8 mouse cellular contexts compared by ENCODE assay signal in genomic region chr17:21962107-21962907, GRCm38 (mm10). TPM values are rescaled to one million over a fixed set of nuclear protein-coding genes. Genes with fewer than 3 reads are reported as not detected.
DNase-seq lines count a peak whose midpoint lies in the region; ATAC-seq and TF ChIP-seq lines count a peak whose summit lies in the region.
"Not testable (repeated sequence)": the region's sequence is repeated elsewhere in the genome, so short reads cannot be mapped to it uniquely, and the experiment has no call there.

TSS of gene Zfp942 (minus strand) at chr17:21962464.
TSS of gene Zfp943 (plus strand) at chr17:21962552.

- ATAC-seq in common myeloid progenitor, adult 5-6 weeks (replicated peaks; ENCODE audit: low read depth, poor library complexity, severe bottlenecking): peak; percentile 95
- ATAC-seq in hindbrain, postnatal 0 days: peak; percentile 99

- H3K4me2 ChIP-seq in hindbrain, postnatal 0 days (ENCODE audit: low read depth, low read length): peak within 1 kb of the TSS; percentile 59

- H3K9me3 ChIP-seq in hindbrain, postnatal 0 days (ENCODE audit: low read length): not testable (repeated sequence)

- not testable (repeated sequence) for H3K36me3 ChIP-seq in hindbrain, postnatal 0 days (ENCODE audit: insufficient read depth, low read length); macrophage (ENCODE audit: inconsistent target)

- peak within 1 kb of the TSS; percentile 92 for H3K27ac ChIP-seq in gastrocnemius, adult 2 months
- peak within 1 kb of the TSS; percentile 82 for H3K27ac ChIP-seq in hindbrain, postnatal 0 days
- peak within 1 kb of the TSS; percentile 86 for H3K27ac ChIP-seq in left cerebral cortex, adult 2 months
- peak within 1 kb of the TSS; percentile 58 for H3K27ac ChIP-seq in macrophage

- H3K79me2 ChIP-seq in macrophage (ENCODE audit: inconsistent target): peaks cover 87% of the 10 kb centered on the region

- not testable (repeated sequence) for H3K27me3 ChIP-seq in hindbrain, postnatal 0 days (ENCODE audit: insufficient read depth, low read length)

- peak within 1 kb of the TSS; percentile 83 for H3K4me3 ChIP-seq in gastrocnemius, adult 2 months
- H3K4me3 ChIP-seq in hindbrain, postnatal 0 days (ENCODE audit: low read length): peak within 1 kb of the TSS; percentile 71
- H3K4me3 ChIP-seq in left cerebral cortex, adult 2 months: peak within 1 kb of the TSS; percentile 54
- H3K4me3 ChIP-seq in macrophage (ENCODE audit: inconsistent target): peak within 1 kb of the TSS; percentile 60

- peak; percentile 80 for DNase-seq in ZHBTc4 (ENCODE audit: low read depth, low spot score)
- DNase-seq in gastrocnemius, adult 2 months: peak; percentile 83
- DNase-seq in hindbrain, postnatal 0 days (ENCODE audit: low spot score): peak; percentile 73
- peak; percentile 74 to 75 for DNase-seq in left cerebral cortex, adult 2 months (ENCODE audit: extremely low spot score in 1 of 2, low spot score in 2 of 2)
- peak; percentile 57 for DNase-seq in retina, postnatal 7 days (ENCODE audit: low read depth, low spot score)
- DNase-seq in urinary bladder, adult 18-20 months (ENCODE audit: low spot score in 2 of 2): peak; percentile 54 to 80

- peak within 1 kb of the TSS; percentile 61 for H3K9ac ChIP-seq in hindbrain, postnatal 0 days (replicated peaks; ENCODE audit: low read length)

- intact Hi-C loops in gastrocnemius, adult 2 months (cut with DNase I): loop anchor here (10.0 kb wide), 1 partner anchor 258 kb away; the partner anchor contains the start of gene Zfp760
- intact Hi-C loops in left cerebral cortex, adult 2 months (cut with DNase I): not testable (repeated sequence)

- TF ChIP-seq CTCF in gastrocnemius, adult 2 months (IDR thresholded peaks at IDR 0.05); hindbrain, postnatal 0 days (IDR thresholded peaks at IDR 0.05; ENCODE audit: low read depth); left cerebral cortex, adult 2 months (IDR thresholded peaks at IDR 0.05): not testable (repeated sequence)

- under 1% methylated on average over 39 of the region's 55 CpGs for WGBS in hindbrain, postnatal 0 days
- WGBS in macrophage (ENCODE audit: missing documents): under 1% methylated on average over 35 of the region's 55 CpGs

- H3K4me1 ChIP-seq in hindbrain, postnatal 0 days (ENCODE audit: insufficient read depth, low read length): not testable (repeated sequence)

RNA-seq across cellular contexts. Expression of gene Zfp942, which starts in this region (rescaled TPM):
- total RNA-seq in common myeloid progenitor, adult 5-6 weeks (2017): 26.2 and 36.2 TPM in 2 replicates
- 1 to 10 TPM; 5.5 to 7.1 TPM for total RNA-seq in gastrocnemius, adult 2 months (2021)
- total RNA-seq in hindbrain, postnatal 0 days (2014; rRNA removed): 8.3 and 11.3 TPM in 2 replicates
- 11.8 and 13.2 TPM in 2 replicates for polyA plus RNA-seq in hindbrain, postnatal 0 days (2015; fragmentation: Nextera tagmentation; extraction: Ambion mirVana)
- 10 to 100 TPM; 13.9 TPM for total RNA-seq in left cerebral cortex, adult 2 months (2021)
- total RNA-seq in macrophage (2018; cell fraction: chromatin; rRNA removed): 10 to 100 TPM; 16.8 to 68.7 (median 47.4) TPM
- total RNA-seq in macrophage (2018; cell fraction: cytosol; rRNA removed): 10 to 100 TPM in 1 of 26 experiments, 1 to 10 TPM in 25; 3.2 to 11.2 (median 7.5) TPM
- total RNA-seq in macrophage (2018; cell fraction: nucleus; rRNA removed): 10 to 100 TPM; 15.3 to 77.9 (median 27.1) TPM
- 7.4 to 17.9 TPM (median 9.0 TPM) in 3 replicates for polyA plus RNA-seq in macrophage (2018)

RNA-seq across cellular contexts. Expression of gene Zfp943, which starts in this region (rescaled TPM):
- total RNA-seq in common myeloid progenitor, adult 5-6 weeks (2017): 26.1 and 26.2 TPM in 2 replicates
- 10 to 100 TPM; 21.5 to 22.9 TPM for total RNA-seq in gastrocnemius, adult 2 months (2021)
- 7.7 and 12.3 TPM in 2 replicates for total RNA-seq in hindbrain, postnatal 0 days (2014; rRNA removed)
- polyA plus RNA-seq in hindbrain, postnatal 0 days (2015; fragmentation: Nextera tagmentation; extraction: Ambion mirVana): 12.2 and 13.8 TPM in 2 replicates
- total RNA-seq in left cerebral cortex, adult 2 months (2021): 10 to 100 TPM; 18.8 to 19.4 TPM
- total RNA-seq in macrophage (2018; cell fraction: chromatin; rRNA removed): 10 to 100 TPM in 21 of 26 experiments, 1 to 10 TPM in 5; 4.3 to 29.1 (median 14.7) TPM
- 10 to 100 TPM in 20 of 26 experiments, 1 to 10 TPM in 6; 6.9 to 17.4 (median 11.8) TPM for total RNA-seq in macrophage (2018; cell fraction: cytosol; rRNA removed)
- total RNA-seq in macrophage (2018; cell fraction: nucleus; rRNA removed): 10 to 100 TPM in 25 of 26 experiments, 1 to 10 TPM in 1; 8.3 to 58.9 (median 20.2) TPM
- 9.9 to 23.5 TPM (median 13.6 TPM) in 3 replicates for polyA plus RNA-seq in macrophage (2018)

Comparison
In these comparisons a context has a peak if more than half of its experiments do, and no peak if none do; other contexts are left out.
1. Peak in every context shown above with its lines: DNase-seq, ATAC-seq, H3K4me3 ChIP-seq and H3K27ac ChIP-seq.